Mouse (Mus musculus) liver, embryonic 11.5 days (tissue): ENCODE measurements around the gene Slc44a5. TPM values are rescaled to one million over a fixed set of nuclear protein-coding genes. Genes with fewer than 3 reads are reported as not detected.

Experiments used
- ATAC-seq: fragments of 200-750 bp; cut with Nextera tagmentation; replicated peaks from 2 replicates; pipeline ENCODE4 v1.8.0; 2017; ENCODE audit warnings: moderate number of reproducible peaks, mild to moderate bottlenecking, moderate TSS enrichment, moderate library complexity; ENCODE audit not compliant: low FRiP score
- DNase-seq: peaks from one replicate; pipeline ENCODE4 v3.0.0-alpha.2; 2017; ENCODE audit warnings: low spot score
- H3K27ac ChIP-seq: fragments of 300-500 bp; sonication (generic); 2 replicates; pipeline ENCODE4 v1.5.1; 2014; ENCODE audit warnings: mild to moderate bottlenecking, low read depth, low read length, control low read depth
- H3K27me3 ChIP-seq: fragments of 300-500 bp; sonication (generic); replicated peaks from 2 replicates; pipeline ENCODE4 v1.6.1; 2014; ENCODE audit warnings: low read length, mixed read lengths; ENCODE audit not compliant: control insufficient read depth, insufficient read depth
- H3K36me3 ChIP-seq: fragments of 300-500 bp; sonication (generic); 2 replicates; pipeline ENCODE4 v1.6.1; 2014; ENCODE audit warnings: mild to moderate bottlenecking, low read length, moderate library complexity, mixed read lengths; ENCODE audit not compliant: control insufficient read depth, insufficient read depth
- H3K4me1 ChIP-seq: fragments of 300-500 bp; sonication (generic); replicated peaks from 2 replicates; pipeline ENCODE4 v1.6.1; 2014; ENCODE audit warnings: low read length, mixed read lengths; ENCODE audit not compliant: control insufficient read depth, insufficient read depth
- H3K4me2 ChIP-seq: fragments of 300-500 bp; sonication (generic); 2 replicates; pipeline ENCODE4 v1.6.1; 2014; ENCODE audit warnings: mild to moderate bottlenecking, control low read depth, moderate library complexity
- H3K4me3 ChIP-seq: fragments of 300-500 bp; sonication (generic); 2 replicates; pipeline ENCODE4 v1.5.1; 2014; ENCODE audit warnings: low read depth, low read length, control low read depth
- H3K9ac ChIP-seq: fragments of 300-500 bp; sonication (generic); 2 replicates; pipeline ENCODE4 v1.6.1; 2014; ENCODE audit warnings: low read depth, low read length, control low read depth
- H3K9me3 ChIP-seq: fragments of 300-500 bp; sonication (generic); 2 replicates; pipeline ENCODE4 v1.6.1; 2016; ENCODE audit warnings: low read length, inconsistent platforms, mixed read lengths; ENCODE audit not compliant: control insufficient read depth
- WGBS: fragments of 180-500 bp; shearing (Covaris S2); extraction: QIAGEN DNeasy Blood & Tissue Kit; methylation state at CpG from one replicate; pipeline ENCODE4 v1.1.7; 2014; 5-methylcytosine and 5-hydroxymethylcytosine counted together
- polyA plus RNA-seq: library from polyadenylated mRNA; unstranded; fragments of >200 nt; fragmentation: Nextera tagmentation; extraction: Ambion mirVana; gene quantifications from 2 replicates; pipeline ENCODE4 v1.2.1, GENCODE M21; 2014

Slc44a5 gene
- polyA plus RNA-seq = 0.93 and 1.1 TPM in 2 replicates

DNA sequence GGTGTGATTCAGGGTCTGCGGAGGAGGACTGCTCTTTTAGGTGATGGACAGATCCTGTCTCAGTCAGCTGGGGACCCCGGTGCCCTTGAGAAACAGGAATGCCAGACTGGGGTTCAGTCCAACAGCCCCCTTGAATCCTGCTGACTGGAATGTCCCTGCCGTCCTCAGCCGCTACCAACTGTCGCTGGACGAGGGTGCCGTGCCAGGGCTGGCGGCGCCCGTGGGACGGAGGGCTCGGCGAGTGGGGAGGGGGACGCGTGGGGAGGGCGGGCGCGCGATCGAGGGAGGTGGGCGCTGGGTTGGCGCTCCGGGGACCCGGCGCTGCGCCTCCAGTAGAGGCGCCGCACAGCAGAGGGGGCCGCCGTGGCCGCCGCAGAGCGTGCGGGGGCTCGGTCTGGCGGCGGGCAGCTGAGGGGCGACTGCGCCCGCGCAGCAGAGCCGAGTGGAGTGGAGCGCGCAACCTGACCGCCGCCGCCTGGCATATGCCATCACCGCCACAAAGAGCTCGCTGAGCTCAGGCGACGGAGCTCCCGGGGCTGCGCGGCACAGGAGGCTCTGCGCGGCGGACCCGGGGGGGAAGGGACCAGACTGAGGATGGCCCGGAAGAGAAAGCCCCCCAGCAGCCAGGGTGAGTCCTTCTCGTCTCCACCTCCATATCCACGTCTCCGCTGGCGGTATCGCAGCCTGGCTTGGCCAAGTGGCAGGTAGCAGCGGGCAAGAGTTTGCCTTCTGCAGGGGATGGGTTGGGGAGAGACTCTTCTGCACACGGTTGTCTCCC is at the start of gene Slc44a5:
Slc44a5 (plus strand) TSS at position 266 of the 778 bp plus-strand sequence.
- H3K27me3 ChIP-seq = peaks cover 45% of the 10 kb centered on the region
- no peaks in the 10 kb centered on the region for H3K9me3 ChIP-seq
- peak within 1 kb of the TSS; percentile 70 for H3K4me2 ChIP-seq
- DNase-seq (no peak), ATAC-seq (no peak)
- 0 out of 2 replicates have a peak, but pooled peaks cover 3% of the 10 kb centered on the region for H3K4me1 ChIP-seq
- no peaks in the 10 kb centered on the region for H3K36me3 ChIP-seq
- H3K9ac ChIP-seq = 0 out of 2 replicates have a peak within 1 kb of the TSS, but pooled peaks have one; percentile 20
- H3K4me3 ChIP-seq = peak within 1 kb of the TSS; percentile 45
- 1% methylated on average over 66 of the region's 66 CpGs for WGBS
- H3K27ac ChIP-seq = no peak within 1 kb of the TSS

DNA sequence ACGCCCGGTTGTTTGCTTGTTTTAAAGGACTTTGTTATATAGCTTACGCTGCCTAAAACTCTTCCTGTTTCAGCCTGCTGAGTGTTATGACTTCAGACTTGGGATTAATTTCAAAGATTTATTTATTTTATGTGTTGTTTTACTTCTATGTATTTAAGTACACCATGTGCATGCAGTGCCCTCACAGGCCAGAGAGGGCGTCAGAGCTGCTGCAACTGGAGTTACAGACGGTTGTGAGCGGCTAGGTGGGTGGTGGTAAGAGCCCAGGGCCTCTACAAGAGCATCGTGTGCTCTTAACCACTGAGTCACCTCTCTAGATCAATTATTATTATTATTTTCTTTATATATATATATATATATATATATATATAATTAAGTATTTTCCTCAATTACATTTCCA is 46.9 kb upstream of the Slc44a5 start:
- H3K4me3 ChIP-seq = no peak overlapping the region
- peaks cover 34% of the 10 kb centered on the region for H3K36me3 ChIP-seq
- H3K27ac ChIP-seq = no peak overlapping the region
- H3K9ac ChIP-seq = no peak overlapping the region
- 91% methylated on average over 7 of the region's 7 CpGs for WGBS
- no peak overlapping the region for H3K4me2 ChIP-seq
- H3K4me1 ChIP-seq = no peaks in the 10 kb centered on the region
- H3K27me3 ChIP-seq = no peaks in the 10 kb centered on the region
- DNase-seq = no peak
- no peaks in the 10 kb centered on the region for H3K9me3 ChIP-seq
- ATAC-seq = no peak

GRCm38 (mm10) chr3:153929526-153929925 is 43.7 kb upstream of the Slc44a5 start:
- Histone ChIP-seq H3K4me1 (no peaks in the 10 kb centered on the region), H3K27me3 (no peaks in the 10 kb centered on the region), H3K9me3 (no peaks in the 10 kb centered on the region), H3K9ac (no peak overlapping the region), H3K4me3 (no peak overlapping the region), H3K27ac (no peak overlapping the region), H3K4me2 (no peak overlapping the region), H3K36me3 (peaks cover 29% of the 10 kb centered on the region)
- no peak for DNase-seq
- WGBS = 88% methylated on average over 11 of the region's 11 CpGs
- ATAC-seq = no peak

GRCm38 (mm10) chr3:153932461-153932860 is 40.8 kb upstream of the Slc44a5 start:
- DNase-seq = no peak
- no peak overlapping the region for H3K27ac ChIP-seq
- H3K9me3 ChIP-seq = no peaks in the 10 kb centered on the region
- H3K36me3 ChIP-seq = peaks cover 26% of the 10 kb centered on the region
- no peak for ATAC-seq
- WGBS = 91% methylated on average over 5 of the region's 5 CpGs
- no peak overlapping the region for H3K4me3 ChIP-seq
- no peak overlapping the region for H3K4me2 ChIP-seq
- H3K27me3 ChIP-seq = no peaks in the 10 kb centered on the region
- H3K9ac ChIP-seq = no peak overlapping the region
- H3K4me1 ChIP-seq = no peaks in the 10 kb centered on the region

DNA sequence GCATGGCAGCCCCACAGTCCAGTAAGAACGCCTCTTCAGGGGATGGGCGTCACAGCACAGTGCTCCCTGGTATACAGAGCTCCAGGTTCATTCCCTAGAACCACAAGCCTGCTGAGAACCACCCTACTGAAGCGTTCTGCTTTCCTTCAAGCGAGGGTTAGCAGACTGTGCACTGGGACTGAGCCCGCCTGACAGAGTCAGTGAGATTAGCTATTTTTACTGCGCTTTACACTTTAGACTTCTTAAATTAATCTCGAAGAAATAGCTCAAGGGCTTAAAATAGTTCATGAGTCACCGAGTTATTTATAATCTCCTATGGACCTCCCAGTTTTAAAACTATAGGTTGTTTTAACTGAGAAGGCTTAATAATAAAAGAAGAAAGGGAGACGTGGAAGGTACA is 37.4 kb upstream of the Slc44a5 start:
- 88% methylated on average over 9 of the region's 9 CpGs for WGBS
- Histone ChIP-seq H3K4me1 (no peaks in the 10 kb centered on the region), H3K9me3 (no peaks in the 10 kb centered on the region), H3K4me2 (no peak overlapping the region), H3K27me3 (no peaks in the 10 kb centered on the region), H3K27ac (no peak overlapping the region), H3K36me3 (peaks cover 21% of the 10 kb centered on the region), H3K4me3 (no peak overlapping the region), H3K9ac (no peak overlapping the region)
- ATAC-seq (no peak), DNase-seq (no peak)

DNA sequence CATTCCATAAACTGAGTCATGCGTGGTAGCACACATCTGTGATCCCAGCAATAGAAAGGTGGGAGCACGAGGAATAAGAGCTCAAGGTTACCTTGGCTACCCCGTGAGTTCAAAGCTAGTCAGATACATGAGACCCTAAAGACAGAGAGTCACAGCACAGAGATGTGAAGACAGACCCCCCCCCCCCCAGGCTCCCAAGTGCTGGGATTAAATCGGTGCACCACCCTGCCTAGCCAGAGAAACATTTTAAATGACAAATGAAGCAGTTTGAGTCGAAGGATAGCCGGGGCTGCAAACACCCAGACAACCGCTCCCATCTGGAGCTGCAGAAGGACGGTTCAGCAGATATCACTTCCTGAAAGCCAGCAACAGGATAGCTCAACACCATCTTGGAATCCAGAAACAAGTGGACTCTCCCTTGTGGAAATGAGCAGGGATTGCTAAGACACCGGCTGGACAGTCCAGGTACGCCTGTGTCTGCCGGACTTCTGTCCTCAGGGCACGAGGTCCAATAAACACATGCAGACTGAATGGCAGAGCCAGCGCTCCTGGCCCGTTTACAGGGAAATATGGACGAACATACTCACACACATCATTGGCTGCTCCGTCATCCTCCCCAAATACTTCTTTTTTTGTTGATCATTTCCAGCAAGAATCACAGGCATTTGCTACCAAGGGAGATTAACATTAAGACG is 36.0 kb upstream of the Slc44a5 start:
- Histone ChIP-seq H3K27me3 (no peaks in the 10 kb centered on the region), H3K9me3 (no peaks in the 10 kb centered on the region), H3K9ac (no peak overlapping the region), H3K4me1 (no peaks in the 10 kb centered on the region; the same call in 1 of the 2 replicates), H3K4me2 (no peak overlapping the region), H3K4me3 (no peak overlapping the region), H3K36me3 (peaks cover 18% of the 10 kb centered on the region), H3K27ac (no peak overlapping the region)
- DNase-seq (no peak), ATAC-seq (no peak)
- 90% methylated on average over 17 of the region's 17 CpGs for WGBS

GRCm38 (mm10) chr3:153940021-153940420 is 33.2 kb upstream of the Slc44a5 start:
- Histone ChIP-seq H3K9ac (no peak overlapping the region), H3K27me3 (no peaks in the 10 kb centered on the region), H3K4me2 (no peak overlapping the region), H3K36me3 (peaks cover 9% of the 10 kb centered on the region), H3K9me3 (no peaks in the 10 kb centered on the region), H3K4me3 (no peak overlapping the region), H3K27ac (no peak overlapping the region), H3K4me1 (peaks cover 11% of the 10 kb centered on the region)
- DNase-seq = no peak
- ATAC-seq = no peak
- WGBS = 85% methylated on average over 8 of the region's 8 CpGs

GRCm38 (mm10) chr3:153940486-153940885 is 32.8 kb upstream of the Slc44a5 start:
- H3K36me3 ChIP-seq = peaks cover 8% of the 10 kb centered on the region
- no peak overlapping the region for H3K4me3 ChIP-seq
- ATAC-seq (no peak), DNase-seq (no peak)
- H3K9ac ChIP-seq = no peak overlapping the region
- H3K9me3 ChIP-seq = no peaks in the 10 kb centered on the region
- no peaks in the 10 kb centered on the region for H3K27me3 ChIP-seq
- no peak overlapping the region for H3K27ac ChIP-seq
- WGBS = 90% methylated on average over 9 of the region's 9 CpGs
- H3K4me2 ChIP-seq = no peak overlapping the region
- H3K4me1 ChIP-seq = peaks cover 11% of the 10 kb centered on the region
